Mouse (Mus musculus) brain, embryonic 14.5 days (tissue): ENCODE measurements around the gene Washc1. TPM values are rescaled to one million over a fixed set of nuclear protein-coding genes. Genes with fewer than 3 reads are reported as not detected.
"Not testable (repeated sequence)": the region's sequence is repeated elsewhere in the genome, so short reads cannot be mapped to it uniquely, and the experiment has no call there.

ENCODE experiments used
- DNase-seq: peaks from one replicate; pipeline ENCODE4 v3.0.0-alpha.2; 2011; ENCODE audit warnings: low read depth
- CTCF ChIP-seq: fragments of 200-500 bp; IDR thresholded peaks from 2 replicates; pipeline ENCODE4 v1.5.1; 2012; ENCODE audit warnings: inconsistent platforms, mild to moderate bottlenecking, moderate library complexity, borderline replicate concordance; ENCODE audit not compliant: insufficient read depth, insufficient read length; ENCODE audit errors: extremely low read depth
- POLR2A ChIP-seq: fragments of 200-500 bp; IDR thresholded peaks from 2 replicates; pipeline ENCODE4 v1.6.1; 2012; ENCODE audit warnings: mild to moderate bottlenecking, inconsistent platforms, borderline replicate concordance; ENCODE audit not compliant: poor library complexity, insufficient read depth, insufficient read length, severe bottlenecking; ENCODE audit errors: extremely low read depth
- polyA plus RNA-seq: library from polyadenylated mRNA; depleted of rRNA; stranded (reverse); fragments of >200 nt; gene quantifications from 2 replicates; pipeline ENCODE4 v1.2.3, GENCODE M21; 2012; rRNA removed

The Washc1 gene
- polyA plus RNA-seq, 1 experiment, result 58.3 TPM

DNA sequence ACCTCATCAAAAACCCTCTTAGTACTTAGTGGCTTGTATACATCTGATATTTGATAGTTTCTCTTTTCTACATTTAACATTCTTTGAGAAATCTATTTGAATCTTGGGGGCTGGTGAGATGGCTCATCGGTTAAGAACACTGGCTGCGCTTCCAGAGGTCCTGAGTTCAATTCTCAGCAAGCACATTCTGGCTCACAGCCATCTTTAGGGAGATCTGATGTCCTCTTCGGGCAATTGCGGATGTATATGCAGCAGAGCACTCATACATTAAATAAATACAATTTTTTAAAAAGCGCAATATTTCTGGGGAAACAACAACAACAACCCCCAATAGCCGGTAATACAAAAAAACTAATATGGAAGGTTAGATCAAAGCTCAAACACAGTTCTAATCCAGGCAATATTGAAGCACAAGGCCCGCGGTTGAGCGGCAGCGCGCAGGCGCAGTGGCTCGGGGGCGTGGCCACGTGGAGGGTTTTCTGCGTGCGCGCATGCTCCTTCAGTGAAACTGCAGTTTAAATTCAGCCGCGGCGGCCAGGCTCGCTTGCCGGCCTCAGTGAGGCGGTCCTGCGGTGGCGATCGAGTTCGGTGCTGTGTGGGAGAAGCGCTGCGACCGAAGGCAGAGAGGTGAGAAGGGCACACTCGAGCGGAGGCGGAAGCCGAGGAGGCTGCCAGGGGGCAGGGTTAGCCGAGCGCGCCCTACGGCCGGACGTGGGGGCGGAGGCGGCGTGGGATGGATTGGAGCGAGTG, 11.9 kb downstream of the Washc1 start, which contains the start of gene Ddx11:
Gene Ddx11 (plus strand): TSS at position 455 of the 750 bp plus-strand sequence.
- peak; percentile 96 for DNase-seq

DNA sequence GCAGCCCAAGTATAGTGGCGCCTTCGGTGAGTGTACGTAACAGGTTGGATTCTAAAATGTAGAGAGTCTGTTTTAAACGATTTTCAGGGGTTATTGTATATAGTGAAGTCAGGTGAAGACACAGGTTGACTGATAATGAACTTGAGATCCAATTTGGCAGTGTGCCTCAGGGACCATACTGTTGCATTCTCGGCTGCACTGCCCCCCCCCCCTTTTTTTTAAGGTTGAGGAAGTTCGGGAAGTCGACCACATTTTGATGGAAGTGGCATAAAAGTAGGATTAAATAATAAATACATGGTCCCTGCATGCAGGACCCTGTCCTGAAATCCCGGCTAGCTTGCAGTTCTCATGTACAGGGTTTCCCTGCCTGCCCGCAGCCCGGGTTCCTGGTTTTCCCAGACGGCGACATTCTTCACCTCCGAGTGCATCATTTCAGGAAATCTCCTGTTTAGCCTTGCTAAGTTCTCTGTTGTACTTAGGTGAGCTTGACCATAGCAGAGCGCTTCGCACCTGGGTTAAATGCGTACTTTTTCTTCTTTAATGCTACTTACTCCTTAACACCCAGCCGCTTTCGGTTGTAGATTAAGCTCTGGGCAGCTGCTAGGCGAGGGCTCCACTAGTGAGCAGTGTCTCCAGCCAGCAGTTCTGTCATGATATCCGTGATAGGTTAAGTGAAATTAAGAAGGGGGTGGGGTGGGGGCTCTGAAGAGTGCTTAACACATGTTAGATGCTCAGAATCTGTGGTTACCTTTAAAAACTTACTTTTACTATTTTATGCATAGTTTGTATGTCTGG, 12.7 kb downstream of the Washc1 start:
- TF ChIP-seq POLR2A, result no peak
- TF ChIP-seq CTCF, result no peak
- no peak for DNase-seq

More for the DNA sequence above, 11.9 kb downstream of the Washc1 start, which contains the start of gene Ddx11:
- no peak for TF ChIP-seq CTCF
- peak; percentile 61; the same call in 1 of the 2 replicates for TF ChIP-seq POLR2A

- TF ChIP-seq POLR2A, result no peak
- no peak for TF ChIP-seq CTCF
- DNase-seq, result peak; percentile 8
Measured at GRCm38 (mm10) chr17:66125211-66125610, 13.9 kb downstream of the Washc1 start.

GRCm38 (mm10) chr17:66130371-66130770, 19.0 kb downstream of the Washc1 start:
- TF ChIP-seq POLR2A, result no peak
- no peak for TF ChIP-seq CTCF
- no peak for DNase-seq

DNA sequence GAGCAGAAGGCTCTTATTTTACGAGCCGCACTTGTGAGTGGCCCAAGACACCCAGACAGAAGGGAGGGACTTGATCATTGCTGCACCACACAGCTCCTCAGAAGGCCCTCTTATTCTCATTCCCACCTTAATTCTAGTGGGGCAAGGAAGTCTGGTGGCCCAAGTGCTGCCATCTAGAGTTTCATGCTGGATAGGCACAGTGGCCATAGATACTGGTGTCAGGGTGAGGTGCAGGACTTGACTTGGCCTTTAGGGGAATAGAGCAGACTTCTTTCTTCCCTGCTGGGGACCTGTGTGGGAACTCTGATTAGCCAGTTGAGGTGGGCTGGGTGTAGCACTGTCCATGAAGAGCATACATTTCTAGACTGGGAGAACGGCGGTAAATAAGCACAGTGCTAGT, 19.9 kb downstream of the Washc1 start:
- TF ChIP-seq POLR2A (no peak), CTCF (peak; percentile 18; the same call in 1 of the 2 replicates)
- DNase-seq, result no peak

- not testable (repeated sequence) for DNase-seq
Measured at GRCm38 (mm10) chr17:66152706-66153662, 41.6 kb downstream of the Washc1 start.

DNA sequence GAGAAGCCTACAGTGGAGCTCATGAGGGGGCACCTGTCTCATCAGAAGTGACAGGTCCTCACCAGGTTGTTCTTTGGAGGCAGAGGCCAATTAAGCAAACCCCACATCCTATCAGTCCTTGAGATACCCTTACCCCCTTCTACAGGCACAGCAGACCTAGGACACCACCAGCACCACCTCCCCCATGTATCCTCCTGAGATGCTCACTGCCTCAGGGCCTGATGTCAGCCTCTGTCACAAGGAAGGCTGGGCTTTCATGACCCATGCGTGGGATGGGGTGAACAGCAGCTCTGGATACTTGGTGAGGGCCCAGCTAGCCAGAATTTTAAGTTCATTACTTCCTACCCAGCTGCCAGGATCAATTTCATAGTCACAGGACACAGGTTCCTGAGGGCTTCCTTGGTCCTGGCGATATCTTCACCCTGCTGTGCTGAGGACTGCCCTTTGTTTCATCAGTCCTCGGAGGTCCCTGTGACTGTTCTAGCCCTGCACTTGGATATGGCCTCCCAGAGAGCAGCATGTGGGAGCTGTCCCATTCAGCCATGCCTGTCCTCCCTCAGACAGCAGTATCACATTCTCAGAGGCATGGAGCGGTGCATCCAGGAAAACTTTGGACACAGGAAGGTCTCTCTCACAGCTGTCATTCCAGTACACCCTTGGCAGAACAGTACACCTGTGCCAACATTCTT, 42.5 kb downstream of the Washc1 start:
- DNase-seq, result not testable (repeated sequence)

DNA sequence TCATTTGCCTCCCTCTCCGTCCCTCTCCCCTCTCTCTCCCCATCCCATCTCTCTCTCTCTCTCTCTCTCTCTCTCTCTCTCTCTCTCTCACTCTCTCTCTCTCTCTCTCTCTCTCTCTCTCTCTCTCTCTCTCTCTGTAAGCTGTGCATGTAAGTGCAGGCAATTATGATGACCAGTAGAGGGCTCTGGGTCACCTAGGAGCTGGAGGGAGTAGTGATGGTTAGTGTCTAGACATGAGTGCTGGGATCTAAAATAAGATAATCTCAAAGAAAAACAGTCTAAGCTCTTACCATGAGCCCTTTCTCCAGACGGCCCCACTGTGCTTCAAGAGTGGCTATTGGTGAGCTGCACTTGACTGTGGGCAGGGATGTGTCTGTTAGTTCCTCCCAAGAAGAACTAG, 43.5 kb downstream of the Washc1 start:
- no peak for DNase-seq
- no peak for TF ChIP-seq CTCF
- TF ChIP-seq POLR2A, result no peak

- no peak for DNase-seq
- TF ChIP-seq POLR2A, result no peak
- TF ChIP-seq CTCF, result no peak
Measured at GRCm38 (mm10) chr17:66158271-66158670, 46.9 kb downstream of the Washc1 start.

- DNase-seq, result not testable (repeated sequence)
Measured at GRCm38 (mm10) chr17:66167141-66167540, 55.8 kb downstream of the Washc1 start.

Other genes starting within 250 kb of the Washc1 start
- 28.4 and 32.5 TPM in 2 replicates for gene Ralbp1, start 225.7 kb upstream of the Washc1 start, polyA plus RNA-seq
- gene Twsg1, start 160.3 kb upstream of the Washc1 start, polyA plus RNA-seq, result 49.1 and 53.5 TPM in 2 replicates
- gene Ankrd12, start 34.5 kb upstream of the Washc1 start, polyA plus RNA-seq, result 20.8 and 28.3 TPM in 2 replicates
- 115 and 119 TPM in 2 replicates for gene Ndufv2, start 10.0 kb upstream of the Washc1 start, polyA plus RNA-seq
- gene Ddx11, start 12.0 kb downstream of the Washc1 start, polyA plus RNA-seq, result 7.8 and 11.4 TPM in 2 replicates